Mouse (Mus musculus): ENCODE data around the gene Gpank1. TPM values are rescaled to one million over a fixed set of nuclear protein-coding genes. Genes with fewer than 3 reads are reported as not detected.

Gpank1 gene
- total and polyA plus RNA-seq, 2 experiments from 2014 or later = 9.6 to 24.1 TPM

DNA sequence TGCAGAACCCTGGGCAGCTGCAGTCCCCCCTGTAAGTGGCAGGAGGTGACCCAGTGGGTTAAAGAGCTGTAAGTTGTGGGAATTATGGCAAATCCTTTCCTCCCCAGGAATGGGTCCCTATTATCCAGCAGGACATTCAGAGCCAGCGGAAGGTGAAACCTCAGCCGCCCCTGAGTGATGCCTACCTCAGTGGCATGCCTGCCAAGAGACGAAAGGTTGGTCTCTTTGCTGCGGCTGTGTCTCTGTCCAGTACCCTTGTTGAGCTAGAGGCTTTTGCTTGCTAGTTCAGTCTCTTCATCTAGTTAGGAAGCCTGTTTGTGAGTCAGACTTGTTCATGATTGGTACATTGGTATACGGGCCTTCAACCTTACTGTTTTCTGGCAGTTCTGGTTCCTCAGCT lies 24.9 kb downstream of the Gpank1 start:
- WGBS = 80% methylated on average over 5 of the region's 5 CpGs
- Histone ChIP-seq H3K4me2 (ENCODE audit: low read depth, low read length) (no peak overlapping the region), H3K4me1 (ENCODE audit: control insufficient read depth, insufficient read depth) (no peaks in the 10 kb centered on the region), H3K27me3 (ENCODE audit: control insufficient read depth, insufficient read depth, low read length) (no peaks in the 10 kb centered on the region), H3K36me3 (replicated peaks; ENCODE audit: control insufficient read depth, insufficient read depth, low read length) (peaks cover 98% of the 10 kb centered on the region), H3K9ac (replicated peaks; ENCODE audit: low read depth, low read length) (no peak overlapping the region), H3K9me3 (replicated peaks; ENCODE audit: control insufficient read depth, low read length) (no peaks in the 10 kb centered on the region), H3K4me3 (ENCODE audit: low read depth, low read length) (no peak overlapping the region), H3K27ac (ENCODE audit: low read depth) (no peak overlapping the region)
- DNase-seq (ENCODE audit: low spot score) (no peak), ATAC-seq (ENCODE audit: insufficient read depth, low read depth) (no peak)
- no peak for TF ChIP-seq CTCF (IDR thresholded peaks at IDR 0.05; ENCODE audit: low read depth)
- no peak for TF ChIP-seq EP300 (IDR thresholded peaks at IDR 0.05; ENCODE audit: low read depth)

DNA sequence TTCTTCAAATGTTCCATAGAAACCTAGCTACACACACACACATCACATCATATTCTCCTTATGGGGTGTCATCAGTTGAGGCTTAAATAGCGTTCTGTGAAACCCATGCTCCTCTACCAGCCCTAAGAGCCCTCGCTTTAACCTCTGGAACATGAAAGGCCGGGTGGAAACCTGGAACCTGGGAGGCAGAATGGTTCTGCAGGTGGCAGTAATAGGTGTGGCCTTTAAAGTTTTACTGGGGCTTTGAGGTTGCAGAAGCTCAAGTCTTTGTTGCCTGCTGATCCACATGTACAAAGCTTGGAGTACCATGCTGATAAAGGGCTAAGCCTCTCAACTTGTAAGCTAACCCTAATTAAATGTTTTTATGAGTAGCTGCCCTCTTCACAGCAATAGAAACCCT lies 26.1 kb downstream of the Gpank1 start:
- Histone ChIP-seq H3K4me1 (ENCODE audit: control insufficient read depth, insufficient read depth) (no peaks in the 10 kb centered on the region), H3K9me3 (replicated peaks; ENCODE audit: control insufficient read depth, low read length) (no peaks in the 10 kb centered on the region), H3K9ac (replicated peaks; ENCODE audit: low read depth, low read length) (no peak overlapping the region), H3K27ac (ENCODE audit: low read depth) (no peak overlapping the region), H3K27me3 (ENCODE audit: control insufficient read depth, insufficient read depth, low read length) (no peaks in the 10 kb centered on the region), H3K4me2 (ENCODE audit: low read depth, low read length) (no peak overlapping the region), H3K36me3 (replicated peaks; ENCODE audit: control insufficient read depth, insufficient read depth, low read length) (peaks cover 98% of the 10 kb centered on the region), H3K4me3 (ENCODE audit: low read depth, low read length) (no peak overlapping the region)
- no peak for ATAC-seq (ENCODE audit: insufficient read depth, low read depth)
- no peak for TF ChIP-seq EP300 (IDR thresholded peaks at IDR 0.05; ENCODE audit: low read depth)
- no peak for TF ChIP-seq CTCF (IDR thresholded peaks at IDR 0.05; ENCODE audit: low read depth)
- no peak for DNase-seq (ENCODE audit: low spot score)
- 64% methylated on average over 3 of the region's 3 CpGs for WGBS

- Histone ChIP-seq H3K4me1 (ENCODE audit: control insufficient read depth, insufficient read depth) (no peaks in the 10 kb centered on the region), H3K27me3 (ENCODE audit: control insufficient read depth, insufficient read depth, low read length) (no peaks in the 10 kb centered on the region), H3K36me3 (replicated peaks; ENCODE audit: control insufficient read depth, insufficient read depth, low read length) (peaks cover 98% of the 10 kb centered on the region), H3K27ac (ENCODE audit: low read depth) (no peak overlapping the region), H3K9me3 (replicated peaks; ENCODE audit: control insufficient read depth, low read length) (no peaks in the 10 kb centered on the region), H3K4me3 (ENCODE audit: low read depth, low read length) (no peak overlapping the region), H3K4me2 (ENCODE audit: low read depth, low read length) (no peak overlapping the region), H3K9ac (replicated peaks; ENCODE audit: low read depth, low read length) (no peak overlapping the region)
- no peak for ATAC-seq (ENCODE audit: insufficient read depth, low read depth)
- TF ChIP-seq EP300 (IDR thresholded peaks at IDR 0.05; ENCODE audit: low read depth) = no peak
- TF ChIP-seq CTCF (IDR thresholded peaks at IDR 0.05; ENCODE audit: low read depth) = no peak
- 67% methylated on average over 5 of the region's 5 CpGs for WGBS
- DNase-seq (ENCODE audit: low spot score) = no peak
Observed at GRCm38 (mm10) chr17:35147922-35148639, 26.8 kb downstream of the Gpank1 start.

DNA sequence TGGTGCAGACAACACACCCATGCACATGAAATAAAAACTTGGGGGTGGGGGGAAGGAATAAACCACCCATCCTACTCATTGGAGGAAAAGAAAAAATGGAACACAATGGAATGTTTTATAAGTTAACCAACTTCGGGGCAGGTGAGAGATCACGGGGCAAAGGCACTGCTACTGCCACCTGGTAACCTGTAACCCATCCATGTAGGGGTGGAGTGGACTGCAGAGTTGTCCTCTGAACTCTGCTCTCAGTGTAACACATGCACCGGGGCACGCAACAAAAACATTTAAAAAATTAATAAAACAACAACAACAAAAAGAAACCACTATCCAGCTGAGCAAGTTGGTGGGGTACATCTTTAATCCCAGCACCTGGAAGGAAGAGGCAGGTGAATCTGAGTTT lies 30.9 kb downstream of the Gpank1 start:
- no peak overlapping the region for H3K9ac ChIP-seq (replicated peaks; ENCODE audit: low read depth, low read length)
- ATAC-seq (ENCODE audit: insufficient read depth, low read depth) (no peak), DNase-seq (ENCODE audit: low spot score) (no peak)
- peaks cover 98% of the 10 kb centered on the region for H3K36me3 ChIP-seq (replicated peaks; ENCODE audit: control insufficient read depth, insufficient read depth, low read length)
- H3K4me2 ChIP-seq (ENCODE audit: low read depth, low read length) = no peak overlapping the region
- H3K4me3 ChIP-seq (ENCODE audit: low read depth, low read length) = no peak overlapping the region
- no peak overlapping the region for H3K27ac ChIP-seq (ENCODE audit: low read depth)
- TF ChIP-seq EP300 (IDR thresholded peaks at IDR 0.05; ENCODE audit: low read depth) (no peak), CTCF (IDR thresholded peaks at IDR 0.05; ENCODE audit: low read depth) (no peak)
- H3K27me3 ChIP-seq (ENCODE audit: control insufficient read depth, insufficient read depth, low read length) = no peaks in the 10 kb centered on the region
- H3K4me1 ChIP-seq (ENCODE audit: control insufficient read depth, insufficient read depth) = no peaks in the 10 kb centered on the region
- no peaks in the 10 kb centered on the region for H3K9me3 ChIP-seq (replicated peaks; ENCODE audit: control insufficient read depth, low read length)
- 95% methylated on average over 4 of the region's 4 CpGs for WGBS

GRCm38 (mm10) chr17:35153077-35153476 lies 31.8 kb downstream of the Gpank1 start:
- H3K4me1 ChIP-seq (ENCODE audit: control insufficient read depth, insufficient read depth) = no peaks in the 10 kb centered on the region
- no peak for ATAC-seq (ENCODE audit: insufficient read depth, low read depth)
- WGBS = 56% methylated on average over 9 of the region's 9 CpGs
- no peak overlapping the region for H3K4me2 ChIP-seq (ENCODE audit: low read depth, low read length)
- DNase-seq (ENCODE audit: low spot score) = no peak
- H3K27me3 ChIP-seq (ENCODE audit: control insufficient read depth, insufficient read depth, low read length) = no peaks in the 10 kb centered on the region
- TF ChIP-seq CTCF (IDR thresholded peaks at IDR 0.05; ENCODE audit: low read depth) (no peak), EP300 (IDR thresholded peaks at IDR 0.05; ENCODE audit: low read depth) (no peak)
- peaks cover 99% of the 10 kb centered on the region for H3K36me3 ChIP-seq (replicated peaks; ENCODE audit: control insufficient read depth, insufficient read depth, low read length)
- H3K4me3 ChIP-seq (ENCODE audit: low read depth, low read length) = no peak overlapping the region
- no peak overlapping the region for H3K9ac ChIP-seq (replicated peaks; ENCODE audit: low read depth, low read length)
- H3K9me3 ChIP-seq (replicated peaks; ENCODE audit: control insufficient read depth, low read length) = no peaks in the 10 kb centered on the region
- H3K27ac ChIP-seq (ENCODE audit: low read depth) = no peak overlapping the region

GRCm38 (mm10) chr17:35153931-35154330 lies 32.7 kb downstream of the Gpank1 start:
- TF ChIP-seq EP300 (IDR thresholded peaks at IDR 0.05; ENCODE audit: low read depth) = no peak
- no peak for TF ChIP-seq CTCF (IDR thresholded peaks at IDR 0.05; ENCODE audit: low read depth)
- ATAC-seq (ENCODE audit: insufficient read depth, low read depth) (no peak), DNase-seq (ENCODE audit: low spot score) (no peak)
- Histone ChIP-seq H3K27ac (ENCODE audit: low read depth) (no peak overlapping the region), H3K4me2 (ENCODE audit: low read depth, low read length) (no peak overlapping the region), H3K9ac (replicated peaks; ENCODE audit: low read depth, low read length) (no peak overlapping the region), H3K4me1 (ENCODE audit: control insufficient read depth, insufficient read depth) (no peaks in the 10 kb centered on the region), H3K36me3 (replicated peaks; ENCODE audit: control insufficient read depth, insufficient read depth, low read length) (peaks cover 99% of the 10 kb centered on the region), H3K27me3 (ENCODE audit: control insufficient read depth, insufficient read depth, low read length) (no peaks in the 10 kb centered on the region), H3K4me3 (ENCODE audit: low read depth, low read length) (no peak overlapping the region), H3K9me3 (replicated peaks; ENCODE audit: control insufficient read depth, low read length) (no peaks in the 10 kb centered on the region)
- WGBS = 79% methylated on average over 4 of the region's 4 CpGs

All from heart, postnatal 0 days (tissue).